Mouse (Mus musculus) testis, postnatal 14 days (tissue): Measurements from ENCODE around the gene Vps52.
A peak's percentile ranks its signal among the peaks of the same experiment; 100 is the strongest.
"Not testable (repeated sequence)": the region's sequence is repeated elsewhere in the genome, so short reads cannot be mapped to it uniquely, and the experiment has no call there.

Experiments used
- DNase-seq: peaks from one replicate; pipeline ENCODE4 v3.0.0; 2021; ENCODE audit warnings: low spot score

Gene Vps52

GRCm38 (mm10) chr17:33943454-33943853, 12.2 kb upstream of the Vps52 start:
- DNase-seq = no peak

GRCm38 (mm10) chr17:33947430-33948089, 8.1 kb upstream of the Vps52 start:
- DNase-seq = no peak

- no peak for DNase-seq
These were observed 7.3 kb upstream of the Vps52 start for GRCm38 (mm10) chr17:33948090-33948904.

- no peak for DNase-seq
These were observed 6.6 kb upstream of the Vps52 start for GRCm38 (mm10) chr17:33948905-33949537.

GRCm38 (mm10) chr17:33950131-33950625, 5.4 kb upstream of the Vps52 start:
- no peak for DNase-seq

- DNase-seq = peak; percentile 82
These were observed 4.3 kb upstream of the Vps52 start, which contains the start of gene B3galt4 for GRCm38 (mm10) chr17:33951021-33951946. TSS of gene B3galt4 (minus strand) at chr17:33951488.

GRCm38 (mm10) chr17:33952015-33952414, 3.6 kb upstream of the Vps52 start:
- DNase-seq = not testable (repeated sequence)

GRCm38 (mm10) chr17:33952879-33953278, 2.7 kb upstream of the Vps52 start:
- no peak for DNase-seq

GRCm38 (mm10) chr17:33953310-33953709, 2.3 kb upstream of the Vps52 start:
- DNase-seq = no peak

- DNase-seq = no peak
These were observed 1.5 kb upstream of the Vps52 start for GRCm38 (mm10) chr17:33953961-33954565.

- DNase-seq = no peak
These were observed 712 bp upstream of the Vps52 start for GRCm38 (mm10) chr17:33954646-33955554.

- no peak for DNase-seq
These were observed 724 bp downstream of the Vps52 start for GRCm38 (mm10) chr17:33956336-33956735.

GRCm38 (mm10) chr17:33957493-33957892, 1.9 kb downstream of the Vps52 start:
- no peak for DNase-seq

GRCm38 (mm10) chr17:33958451-33958850, 2.8 kb downstream of the Vps52 start:
- DNase-seq = no peak

GRCm38 (mm10) chr17:33959135-33959534, 3.5 kb downstream of the Vps52 start:
- no peak for DNase-seq

GRCm38 (mm10) chr17:33959948-33960347, 4.3 kb downstream of the Vps52 start:
- DNase-seq = no peak

- no peak for DNase-seq
These were observed 7.3 kb downstream of the Vps52 start for GRCm38 (mm10) chr17:33962876-33963275.

GRCm38 (mm10) chr17:33965082-33965845, 9.7 kb downstream of the Vps52 start:
- no peak for DNase-seq

- no peak for DNase-seq
These were observed 10.4 kb downstream of the Vps52 start for GRCm38 (mm10) chr17:33965846-33966550.
